Mouse (Mus musculus) adrenal gland, postnatal 14 days (tissue): ENCODE results near the gene Mob4. TPM values are rescaled to one million over a fixed set of nuclear protein-coding genes. Genes with fewer than 3 reads are reported as not detected.

Experiments used
- DNase-seq: peaks from one replicate; pipeline ENCODE4 v3.0.0; 2021; ENCODE audit warnings: mixed read lengths
- total RNA-seq: library from RNA; stranded (reverse); gene quantifications from 2 replicates; pipeline ENCODE4 v1.2.3, GENCODE M21; 2021

Gene Mob4
- total RNA-seq, 1 experiment from 2014 or later: 307 TPM

- no peak for DNase-seq
Observed at GRCm38 (mm10) chr1:55182392-55182791, 51.4 kb downstream of the Mob4 start.

- peak; percentile 19 for DNase-seq
Observed at GRCm38 (mm10) chr1:55185718-55186117, 54.7 kb downstream of the Mob4 start.

- no peak for DNase-seq
Observed at GRCm38 (mm10) chr1:55186592-55187210, 55.7 kb downstream of the Mob4 start.

- DNase-seq: no peak
Observed at GRCm38 (mm10) chr1:55192015-55192414, 61.0 kb downstream of the Mob4 start.

- DNase-seq: peak; percentile 68
Observed at GRCm38 (mm10) chr1:55192824-55193223, 61.8 kb downstream of the Mob4 start.

- peak; percentile 72 for DNase-seq
Observed at GRCm38 (mm10) chr1:55193316-55193715, 62.3 kb downstream of the Mob4 start.

- DNase-seq: peak; percentile 59
Observed at GRCm38 (mm10) chr1:55194064-55194915, 63.3 kb downstream of the Mob4 start.

- no peak for DNase-seq
Observed at GRCm38 (mm10) chr1:55195021-55195420, 64.0 kb downstream of the Mob4 start.

- DNase-seq: no peak
Observed at GRCm38 (mm10) chr1:55196327-55197003, 65.4 kb downstream of the Mob4 start.

- no peak for DNase-seq
Observed at GRCm38 (mm10) chr1:55198719-55199118, 67.7 kb downstream of the Mob4 start.

- DNase-seq: peak; percentile 74
Observed at GRCm38 (mm10) chr1:55201850-55202752, 71.1 kb downstream of the Mob4 start.

Other genes with a start within 250 kb of the Mob4 start
- 20.5 and 36.5 TPM in 2 replicates for gene Ankrd44, start 204.8 kb upstream of the Mob4 start, total RNA-seq
- 124 and 145 TPM in 2 replicates for gene Sf3b1, start 103.8 kb upstream of the Mob4 start, total RNA-seq
- 63.1 and 105 TPM in 2 replicates for gene Coq10b, start 78.5 kb upstream of the Mob4 start, total RNA-seq
- gene Hspe1, start 43.1 kb upstream of the Mob4 start, total RNA-seq: 556 and 584 TPM in 2 replicates
- 1,112 and 1,123 TPM in 2 replicates for gene Hspd1, start 43.0 kb upstream of the Mob4 start, total RNA-seq
- 13.2 and 16.4 TPM in 2 replicates for gene Rftn2, start 95.6 kb downstream of the Mob4 start, total RNA-seq
- 6.4 and 7.1 TPM in 2 replicates for gene Mars2, start 105.9 kb downstream of the Mob4 start, total RNA-seq
- 0.45 and 0.48 TPM in 2 replicates for gene Boll, start 232.2 kb downstream of the Mob4 start, total RNA-seq